Mouse (Mus musculus): Measurements from ENCODE around the gene Htra3.

Gene Htra3

DNA sequence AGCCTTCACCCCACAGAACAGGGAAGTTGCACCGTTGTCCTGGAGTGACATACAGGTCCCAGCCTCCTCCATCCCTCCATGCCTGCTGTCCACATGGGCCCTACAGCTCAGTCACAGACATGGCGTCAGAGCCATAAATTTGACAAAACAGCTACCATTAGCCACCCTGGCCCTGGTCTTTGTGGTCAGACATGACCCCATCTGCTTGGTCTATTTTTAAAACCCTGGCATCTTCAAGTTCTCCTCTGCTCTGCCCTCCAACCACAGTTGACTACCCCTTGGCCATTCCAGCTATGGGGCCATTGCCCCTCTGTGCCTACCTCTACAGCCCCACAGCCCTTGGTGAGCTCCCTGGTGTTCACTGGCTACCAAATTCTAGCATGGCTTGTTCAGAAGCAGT is 69.6 kb downstream of the Htra3 start:
- DNase-seq = no peak

- no peak for DNase-seq
These were observed 70.2 kb downstream of the Htra3 start for GRCm38 (mm10) chr5:35609381-35609780.

DNA sequence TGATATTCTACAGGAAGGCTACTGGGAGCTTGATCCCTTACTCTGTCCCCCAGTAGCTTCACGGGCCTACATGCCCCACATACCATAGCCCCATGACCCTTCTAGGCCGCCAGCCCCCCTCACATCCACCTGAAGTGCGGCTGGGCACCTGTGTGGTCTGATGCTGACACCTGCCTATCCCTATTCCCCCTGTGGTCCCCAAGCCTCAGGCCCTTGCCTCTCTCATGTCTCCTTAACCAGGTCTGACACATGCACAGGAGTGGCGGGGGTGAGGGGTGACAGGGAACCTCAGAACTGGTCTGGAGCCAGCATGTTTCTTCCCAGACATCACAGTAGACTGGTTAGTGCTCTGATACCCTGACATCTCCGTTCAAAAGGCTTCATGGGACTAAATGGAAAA is 71.0 kb downstream of the Htra3 start:
- no peak for DNase-seq

GRCm38 (mm10) chr5:35607784-35608183 is 71.8 kb downstream of the Htra3 start:
- DNase-seq = no peak

GRCm38 (mm10) chr5:35606800-35607199 is 72.8 kb downstream of the Htra3 start:
- no peak for DNase-seq

DNA sequence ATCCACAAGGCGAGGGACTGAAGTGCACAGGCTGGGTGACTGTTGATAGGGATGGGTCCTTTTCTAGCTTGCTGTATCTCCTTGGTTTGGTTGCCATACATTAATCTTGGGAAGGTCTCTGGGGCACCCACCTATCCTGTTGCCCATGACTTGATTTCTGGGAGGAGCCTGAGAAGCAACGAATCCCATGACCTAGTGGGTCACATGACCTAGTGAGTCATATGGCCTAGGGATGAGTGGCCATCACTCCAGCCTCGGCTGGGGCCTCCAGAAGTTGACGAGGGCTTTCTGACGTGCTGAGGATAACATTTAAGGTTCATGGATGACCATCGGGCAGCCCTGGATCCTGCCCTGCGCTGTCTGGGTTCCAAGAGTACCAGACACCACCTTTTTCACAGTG is 74.2 kb downstream of the Htra3 start:
- no peak for DNase-seq

Measured in layer of hippocampus, adult 9-11 months (tissue).